Mouse (Mus musculus) layer of hippocampus, postnatal 36 days (tissue): ENCODE measurements around the gene Stxbp3. TPM values are rescaled to one million over a fixed set of nuclear protein-coding genes. Genes with fewer than 3 reads are reported as not detected.
"Not testable (repeated sequence)": the region's sequence is repeated elsewhere in the genome, so short reads cannot be mapped to it uniquely, and the experiment has no call there.

Source experiments
- DNase-seq, 2 experiments: peaks; one replicate each; pipeline ENCODE4 v3.0.0; 2022
- total RNA-seq, 2 experiments: library from RNA; stranded (reverse); gene quantifications; 2 replicates each; pipeline ENCODE4 v1.2.3; 2021

Gene Stxbp3
- 10 to 100 TPM; 22.9 to 25.9 TPM for total RNA-seq

DNA sequence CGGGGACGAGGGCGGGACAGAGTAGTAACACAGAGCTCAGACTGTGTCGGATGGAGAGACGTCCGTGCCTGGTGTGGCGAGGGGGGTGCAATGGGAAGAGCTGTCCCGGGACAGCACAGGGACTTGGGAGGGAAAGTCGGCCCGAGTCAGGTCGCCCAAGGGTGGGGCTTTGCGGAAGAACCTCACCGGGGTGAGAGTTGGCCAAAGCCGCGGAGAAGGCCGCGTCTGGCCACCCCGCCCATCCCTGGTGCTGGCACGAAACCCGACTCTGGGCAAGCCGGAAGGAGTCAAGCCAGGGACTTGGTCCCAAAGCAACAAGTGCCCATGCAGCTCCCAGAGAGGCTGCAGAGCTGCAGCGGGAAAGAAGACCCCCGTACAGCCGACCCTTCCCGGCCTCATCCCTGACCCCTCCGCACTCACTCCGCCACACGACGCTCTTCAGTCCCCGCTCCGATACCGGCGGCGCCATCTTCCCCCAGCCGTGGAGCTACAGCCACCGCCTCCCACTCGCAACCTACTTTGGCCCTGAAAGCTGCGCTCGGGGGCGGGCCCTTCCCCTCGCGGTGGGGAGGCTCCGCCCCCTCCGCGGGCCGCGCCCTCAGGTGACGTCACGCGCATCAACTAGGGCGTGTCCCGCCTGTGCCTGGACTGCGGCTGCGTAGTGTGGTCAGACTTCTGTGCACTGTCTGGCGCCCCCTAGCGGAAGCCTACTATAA, at the start of gene Stxbp3:
Stxbp3 (minus strand) TSS at position 527 of the 716 bp plus-strand sequence.
- peak; percentile 98 for DNase-seq

DNA sequence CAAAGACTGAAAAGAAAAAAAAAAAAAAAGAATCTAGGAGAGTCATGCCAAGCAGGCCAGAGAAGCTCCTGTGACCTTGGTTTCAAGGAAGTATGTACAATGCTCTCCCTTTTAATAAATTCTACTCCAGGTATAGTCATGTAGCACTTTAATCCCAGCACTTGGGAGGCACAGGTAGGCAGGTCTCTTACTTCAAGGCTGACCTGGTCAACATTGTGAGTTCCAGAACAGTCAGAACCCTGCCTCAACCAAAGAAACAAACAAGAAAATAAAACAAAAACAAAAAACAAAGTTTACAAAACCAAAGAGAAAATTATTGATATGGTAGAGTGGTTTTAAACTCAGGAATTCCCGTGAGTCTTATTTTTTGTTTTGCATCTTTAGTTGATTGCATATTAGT, 49.6 kb upstream of the Stxbp3 start, which contains the start of gene Fndc7:
Fndc7 (minus strand) TSS at position 101 of the 400 bp plus-strand sequence.
- no peak for DNase-seq

GRCm38 (mm10) chr3:108887618-108887975, 47.3 kb upstream of the Stxbp3 start:
- no peak for DNase-seq

DNA sequence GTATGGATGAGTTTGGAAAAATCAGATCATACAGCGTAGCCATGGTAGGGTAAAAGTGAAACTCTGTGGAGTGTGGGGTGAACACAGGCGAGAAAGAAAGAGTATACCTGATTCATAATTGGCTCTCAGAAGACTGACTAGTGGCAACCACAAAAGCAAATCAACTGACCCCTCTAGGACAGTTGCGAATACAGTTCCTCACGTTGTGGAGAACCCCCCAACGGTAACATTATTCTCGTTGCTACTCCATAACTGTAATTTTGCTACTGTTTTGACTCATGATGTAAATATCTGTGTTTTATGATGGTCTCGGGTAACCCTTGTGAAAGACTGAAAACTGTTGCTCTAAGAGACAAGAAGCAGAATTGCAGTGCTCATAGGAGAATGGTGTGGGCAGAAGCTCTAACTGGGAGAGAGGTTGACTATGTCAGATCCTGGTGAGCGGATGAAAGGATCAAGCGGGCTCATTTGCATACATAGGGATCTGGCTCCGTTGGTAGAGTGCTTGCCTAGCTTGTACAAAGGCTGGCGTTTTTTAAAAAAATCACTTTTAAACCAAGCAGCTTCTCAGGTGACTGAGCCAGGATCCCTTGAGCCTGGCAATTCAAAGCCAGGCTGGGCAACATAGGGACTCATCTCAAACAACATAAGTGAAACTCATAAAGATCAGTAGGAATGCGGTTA, 46.8 kb upstream of the Stxbp3 start:
- no peak for DNase-seq

DNA sequence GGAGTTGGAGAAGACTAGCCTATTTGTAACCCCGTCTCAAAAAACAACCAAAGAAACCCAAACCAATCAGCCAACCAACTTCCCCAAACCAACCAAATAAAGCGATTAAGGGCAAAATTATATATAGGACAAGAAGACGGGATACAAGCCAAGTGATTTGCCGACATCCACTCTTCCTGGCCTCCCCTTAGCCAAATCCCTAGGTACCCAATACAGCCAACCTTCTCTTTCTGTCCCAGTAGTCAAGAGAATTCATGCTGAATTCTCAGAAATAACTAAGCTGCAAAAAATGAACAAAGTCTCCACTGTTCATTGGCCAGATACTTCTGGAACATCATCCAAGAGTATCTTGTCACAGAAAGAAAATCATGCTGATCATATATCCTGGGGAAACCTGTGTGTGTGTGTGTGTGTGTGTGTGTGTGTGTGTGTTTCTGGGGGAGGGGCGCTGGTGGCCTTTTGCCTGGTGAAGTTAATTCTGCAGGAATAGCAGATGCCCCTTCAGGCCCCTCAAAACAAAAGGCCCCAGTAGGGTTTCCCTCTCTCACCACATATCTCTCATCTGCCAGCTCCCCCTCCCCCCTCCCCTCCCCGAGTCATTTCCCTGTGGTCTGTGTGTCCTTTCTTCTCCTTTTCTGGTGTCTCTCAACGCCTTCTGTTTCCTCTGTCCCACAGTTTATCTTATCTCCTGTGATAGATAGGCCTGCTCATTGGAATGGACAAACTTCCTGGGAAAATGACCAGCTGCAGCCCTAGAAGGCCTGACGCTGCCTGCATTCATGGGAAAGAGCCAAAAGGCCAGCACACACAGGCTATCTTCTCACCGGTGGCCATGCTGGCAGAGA, 45.6 kb upstream of the Stxbp3 start:
- no peak for DNase-seq

GRCm38 (mm10) chr3:108884706-108885289, 44.5 kb upstream of the Stxbp3 start:
- DNase-seq: no peak

DNA sequence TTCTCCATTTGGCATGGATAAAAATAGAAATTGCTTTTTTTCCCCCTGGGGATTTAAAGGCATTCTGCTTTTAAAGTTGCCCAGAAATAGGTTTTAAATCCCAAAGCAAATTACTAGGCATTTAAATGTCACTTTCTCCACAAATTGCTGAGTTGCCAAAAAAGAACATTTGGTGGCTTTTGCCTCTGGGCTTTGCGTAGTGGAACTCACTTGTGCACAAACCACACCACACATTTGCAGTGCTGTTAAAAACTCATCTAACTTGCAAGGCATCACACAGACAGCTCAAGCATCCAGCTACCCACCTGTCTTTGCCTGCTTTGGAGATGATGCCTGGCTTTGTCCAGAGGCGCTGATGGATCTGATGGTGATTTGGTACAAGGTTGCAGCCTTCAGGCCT, 42.7 kb upstream of the Stxbp3 start:
- no peak for DNase-seq

- not testable (repeated sequence) for DNase-seq
Measured at GRCm38 (mm10) chr3:108881873-108882272, 41.5 kb upstream of the Stxbp3 start.

DNA sequence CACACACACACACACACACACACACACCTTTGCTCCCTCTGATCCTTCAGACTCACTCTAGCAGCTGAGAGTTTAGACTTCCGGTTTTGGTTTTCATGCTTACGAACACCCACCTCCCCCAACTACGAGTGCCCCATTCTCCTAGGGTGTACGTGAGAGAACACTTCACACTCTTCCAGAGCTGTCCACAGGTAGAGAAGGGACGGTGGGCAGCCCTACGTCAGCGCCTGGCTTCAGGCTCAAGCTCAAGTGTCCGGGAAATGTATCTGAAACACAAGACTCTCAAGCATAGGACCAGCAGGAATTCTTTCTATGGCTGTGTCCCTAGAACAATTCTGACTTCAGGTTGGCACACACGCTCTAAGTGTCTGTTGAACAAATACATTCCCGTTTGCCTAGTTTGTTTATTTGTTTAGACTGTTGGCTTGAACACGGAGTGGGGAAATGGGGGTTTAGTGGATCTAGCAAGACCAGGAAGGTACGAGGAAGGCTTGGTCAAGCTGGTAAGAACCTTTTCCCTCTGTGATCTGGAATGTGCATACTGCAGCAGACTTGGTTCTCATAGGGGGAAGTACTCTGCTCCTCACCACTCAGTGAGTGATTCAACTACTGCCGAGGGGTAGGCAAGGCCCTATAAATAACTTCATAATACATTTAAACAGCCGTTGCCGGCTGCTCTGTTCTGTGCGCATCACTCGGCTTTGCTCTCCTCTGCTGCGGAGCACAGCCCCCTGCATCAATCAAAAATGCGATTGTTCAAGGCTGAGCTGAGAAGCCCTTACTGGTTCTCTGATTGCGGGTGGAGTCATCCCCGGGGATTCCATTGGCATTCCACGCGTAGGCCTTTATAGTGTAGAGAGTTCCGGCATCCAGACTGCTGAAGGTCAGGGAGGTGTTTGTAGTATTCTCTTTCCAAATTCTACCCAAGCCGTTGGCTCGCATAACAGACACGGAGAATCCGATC, 40.5 kb upstream of the Stxbp3 start:
- DNase-seq: peak; percentile 22 to 33

DNA sequence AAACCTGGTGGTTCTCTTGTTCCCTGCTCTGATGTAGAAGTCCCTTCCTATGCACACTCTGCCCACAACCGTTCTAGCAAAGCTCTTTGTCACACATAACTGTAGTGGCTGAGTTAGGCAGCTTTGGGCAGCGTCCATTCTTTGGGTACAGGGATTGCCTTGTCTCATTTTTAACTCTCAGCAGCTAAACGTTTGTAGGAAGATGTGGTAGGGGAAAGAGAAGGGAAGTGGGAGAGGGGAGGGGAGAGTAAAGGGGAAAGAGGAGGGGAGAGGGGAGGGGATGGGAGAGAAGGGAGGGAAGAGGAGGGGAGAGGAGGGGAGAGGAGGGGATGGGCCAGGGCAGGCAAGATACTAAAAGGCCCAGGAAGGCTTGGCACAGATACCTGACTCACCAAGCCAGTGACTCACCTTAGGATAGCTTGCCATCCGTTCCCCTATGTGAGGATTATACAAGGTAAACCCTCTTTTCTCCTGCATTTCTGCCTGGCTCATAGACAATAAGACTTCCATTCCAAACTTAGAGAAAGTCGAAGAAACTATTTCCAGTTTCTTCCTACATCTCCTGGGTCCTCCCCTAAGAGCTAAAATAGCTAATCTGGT, 39.6 kb upstream of the Stxbp3 start:
- no peak for DNase-seq

- no peak for DNase-seq
Measured at GRCm38 (mm10) chr3:108879129-108879528, 38.8 kb upstream of the Stxbp3 start.

DNA sequence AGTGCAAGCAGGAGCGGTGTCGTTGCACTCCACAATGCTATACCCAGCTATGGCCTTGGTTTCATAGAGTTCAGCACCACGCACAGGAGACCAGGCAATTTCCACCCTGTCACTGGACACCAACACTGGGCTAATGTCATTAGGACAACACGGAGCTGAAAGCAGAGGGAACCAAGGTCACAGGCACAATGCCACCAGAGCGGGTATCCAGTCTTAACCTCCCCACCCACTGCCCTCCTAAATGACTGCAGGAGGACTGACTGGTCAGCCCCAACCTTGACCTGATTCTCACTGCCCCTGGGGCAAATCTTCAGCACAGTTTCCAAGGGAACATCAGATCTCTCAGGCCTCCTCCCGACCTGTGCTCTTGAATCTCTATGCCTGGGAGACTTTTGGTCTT, 30.3 kb upstream of the Stxbp3 start:
- DNase-seq: no peak

DNA sequence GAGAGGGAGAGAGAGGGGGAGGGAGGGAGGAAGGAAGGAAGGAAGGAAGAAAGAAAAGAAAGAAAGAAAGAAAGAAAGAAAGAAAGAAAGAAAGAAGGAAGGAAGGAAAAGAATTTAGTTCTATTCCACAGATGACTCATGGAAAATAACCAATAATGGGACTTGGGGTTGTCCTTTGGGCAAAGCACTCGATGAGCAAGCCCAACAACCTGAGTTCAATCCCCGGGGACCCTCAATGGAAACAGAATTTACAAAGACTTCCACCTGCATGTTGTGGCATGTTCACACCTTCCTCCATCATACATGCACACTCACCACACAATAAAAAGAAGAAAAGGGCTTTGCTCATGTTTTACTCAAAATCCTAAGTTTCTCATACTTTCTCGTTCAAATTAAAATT, 27.1 kb upstream of the Stxbp3 start:
- no peak for DNase-seq

- no peak for DNase-seq
Measured at GRCm38 (mm10) chr3:108865676-108866075, 25.4 kb upstream of the Stxbp3 start.

DNA sequence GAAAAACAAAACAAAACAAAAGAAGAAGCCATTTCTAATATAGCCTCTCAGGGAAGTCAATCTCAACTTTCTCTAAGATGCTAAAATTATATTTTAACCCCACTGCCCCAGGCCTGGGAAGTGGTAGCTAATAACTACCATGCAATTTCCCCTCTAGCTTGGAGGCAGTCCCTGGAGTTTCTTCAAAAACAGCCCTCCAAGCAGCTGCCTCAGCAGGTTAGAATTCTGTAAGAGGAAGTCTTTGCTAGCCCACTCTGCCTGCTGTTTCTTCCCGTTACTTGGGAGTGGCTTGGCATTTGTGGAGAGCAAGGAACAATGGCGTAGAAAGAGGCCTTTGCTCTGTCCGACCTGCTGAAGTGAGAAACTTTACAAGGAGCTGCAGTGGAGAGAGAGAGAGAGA, 24.8 kb upstream of the Stxbp3 start:
- no peak for DNase-seq

GRCm38 (mm10) chr3:108863091-108863490, 22.8 kb upstream of the Stxbp3 start:
- DNase-seq: no peak

DNA sequence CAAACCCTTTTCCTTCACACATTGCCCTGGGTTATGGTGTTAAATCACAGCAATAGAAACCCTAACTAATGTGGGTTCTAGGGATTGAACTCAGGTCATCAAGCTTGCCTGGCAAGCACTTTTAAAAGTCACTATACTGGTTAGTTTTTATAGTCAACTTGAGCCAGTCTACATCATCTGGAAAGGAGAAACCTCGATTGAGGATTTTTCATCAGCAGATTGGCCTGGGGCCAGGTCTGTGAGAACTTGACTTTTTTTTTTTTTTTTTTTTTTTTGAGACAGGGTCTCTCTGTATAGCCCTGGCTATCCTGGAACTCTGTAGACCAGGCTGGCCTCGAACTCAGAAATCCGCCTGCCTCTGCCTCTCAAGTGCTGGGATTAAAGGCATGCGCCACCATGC, 22.0 kb upstream of the Stxbp3 start:
- DNase-seq: not testable (repeated sequence)

- no peak for DNase-seq
Measured at GRCm38 (mm10) chr3:108860786-108861185, 20.5 kb upstream of the Stxbp3 start.

DNA sequence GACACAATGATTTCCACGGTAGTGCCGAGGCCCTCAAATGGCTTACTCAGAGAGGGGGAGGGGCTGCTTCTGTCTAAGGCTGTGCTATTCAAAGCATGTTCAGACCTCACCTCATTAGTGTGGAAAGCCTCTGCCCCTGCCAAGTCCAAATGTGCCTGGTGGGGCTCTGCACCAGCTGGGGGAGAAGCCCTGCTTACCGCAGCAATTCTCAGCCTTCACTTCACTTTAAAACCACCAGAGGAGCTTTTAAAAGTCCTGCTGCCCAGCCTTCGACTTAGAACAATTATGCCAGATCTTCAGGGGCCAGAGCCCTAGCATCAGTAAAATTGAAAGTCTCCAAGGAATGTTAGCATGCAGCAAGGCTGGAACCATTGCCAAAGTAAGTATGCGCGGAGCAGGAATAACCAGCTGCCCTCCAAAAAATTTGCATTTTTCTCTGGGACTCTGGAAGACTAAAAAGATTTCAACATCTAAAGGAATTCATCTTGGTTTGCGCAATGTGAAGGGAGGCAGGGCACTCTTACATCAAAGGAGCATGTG, 18.0 kb upstream of the Stxbp3 start:
- DNase-seq: no peak

GRCm38 (mm10) chr3:108857714-108858113, 17.4 kb upstream of the Stxbp3 start:
- no peak for DNase-seq

GRCm38 (mm10) chr3:108857124-108857470, 16.8 kb upstream of the Stxbp3 start:
- no peak for DNase-seq
